Mouse (Mus musculus): ENCODE measurements at regions not wholly inside any gene's neighbourhood (a gene's known extent, or its start where the extent isn't known, plus 50 kb on each side); places are given as distances from the start of the nearest gene placed in this dataset.

GRCm38 (mm10) chr15:11774717-11775116 lies 132.4 kb downstream of the Npr3 start:
- no peak overlapping the region for H3K9ac ChIP-seq (ENCODE audit: low read depth, low read length)
- no peak for ATAC-seq
- H3K4me3 ChIP-seq (ENCODE audit: low read depth, low read length), result no peak overlapping the region
- H3K27me3 ChIP-seq (replicated peaks; ENCODE audit: control insufficient read depth, insufficient read depth, low read length), result no peaks in the 10 kb centered on the region
- TF ChIP-seq CTCF (IDR thresholded peaks at IDR 0.05; ENCODE audit: low read depth), result no peak
- H3K4me1 ChIP-seq (replicated peaks; ENCODE audit: control insufficient read depth, insufficient read depth, low read length), result no peaks in the 10 kb centered on the region
- 81% methylated on average over 5 of the region's 5 CpGs for WGBS
- no peaks in the 10 kb centered on the region for H3K36me3 ChIP-seq (ENCODE audit: control insufficient read depth, insufficient read depth)
- H3K27ac ChIP-seq (ENCODE audit: low read depth, low read length), result no peak overlapping the region
- no peaks in the 10 kb centered on the region for H3K9me3 ChIP-seq (ENCODE audit: control insufficient read depth)
- no peak overlapping the region for H3K4me2 ChIP-seq (replicated peaks; ENCODE audit: low read depth)

GRCm38 (mm10) chr15:11770596-11770995 lies 136.5 kb downstream of the Npr3 start:
- no peak for TF ChIP-seq CTCF (IDR thresholded peaks at IDR 0.05; ENCODE audit: low read depth)
- H3K4me3 ChIP-seq (ENCODE audit: low read depth, low read length), result no peak overlapping the region
- no peaks in the 10 kb centered on the region for H3K36me3 ChIP-seq (ENCODE audit: control insufficient read depth, insufficient read depth)
- no peaks in the 10 kb centered on the region for H3K9me3 ChIP-seq (ENCODE audit: control insufficient read depth)
- H3K9ac ChIP-seq (ENCODE audit: low read depth, low read length), result no peak overlapping the region
- WGBS, result 58% methylated on average over 1 of the region's 1 CpGs
- ATAC-seq, result no peak
- no peak overlapping the region for H3K4me2 ChIP-seq (replicated peaks; ENCODE audit: low read depth)
- H3K27ac ChIP-seq (ENCODE audit: low read depth, low read length), result no peak overlapping the region
- H3K4me1 ChIP-seq (replicated peaks; ENCODE audit: control insufficient read depth, insufficient read depth, low read length), result no peaks in the 10 kb centered on the region
- H3K27me3 ChIP-seq (replicated peaks; ENCODE audit: control insufficient read depth, insufficient read depth, low read length), result no peaks in the 10 kb centered on the region

GRCm38 (mm10) chr15:11757963-11758362 lies 149.1 kb downstream of the Npr3 start:
- no peak for TF ChIP-seq CTCF (IDR thresholded peaks at IDR 0.05; ENCODE audit: low read depth)
- H3K27me3 ChIP-seq (replicated peaks; ENCODE audit: control insufficient read depth, insufficient read depth, low read length), result no peaks in the 10 kb centered on the region
- H3K9me3 ChIP-seq (ENCODE audit: control insufficient read depth), result no peaks in the 10 kb centered on the region
- ATAC-seq, result peak; percentile 93
- WGBS, result 62% methylated on average over 1 of the region's 1 CpGs
- H3K4me1 ChIP-seq (replicated peaks; ENCODE audit: control insufficient read depth, insufficient read depth, low read length), result no peaks in the 10 kb centered on the region
- H3K4me2 ChIP-seq (replicated peaks; ENCODE audit: low read depth), result no peak overlapping the region
- H3K27ac ChIP-seq (ENCODE audit: low read depth, low read length), result no peak overlapping the region
- H3K4me3 ChIP-seq (ENCODE audit: low read depth, low read length), result no peak overlapping the region
- no peak overlapping the region for H3K9ac ChIP-seq (ENCODE audit: low read depth, low read length)
- H3K36me3 ChIP-seq (ENCODE audit: control insufficient read depth, insufficient read depth), result no peaks in the 10 kb centered on the region

GRCm38 (mm10) chr15:11756786-11757185 lies 150.3 kb downstream of the Npr3 start:
- 78% methylated on average over 7 of the region's 7 CpGs for WGBS
- no peak for TF ChIP-seq CTCF (IDR thresholded peaks at IDR 0.05; ENCODE audit: low read depth)
- ATAC-seq, result no peak

GRCm38 (mm10) chr15:11753216-11753615 lies 153.9 kb downstream of the Npr3 start:
- no peaks in the 10 kb centered on the region for H3K27me3 ChIP-seq (replicated peaks; ENCODE audit: control insufficient read depth, insufficient read depth, low read length)
- no peak overlapping the region for H3K4me2 ChIP-seq (replicated peaks; ENCODE audit: low read depth)
- no peak for ATAC-seq
- 20% methylated on average over 3 of the region's 3 CpGs for WGBS
- H3K27ac ChIP-seq (ENCODE audit: low read depth, low read length), result no peak overlapping the region
- no peaks in the 10 kb centered on the region for H3K4me1 ChIP-seq (replicated peaks; ENCODE audit: control insufficient read depth, insufficient read depth, low read length)
- H3K9me3 ChIP-seq (ENCODE audit: control insufficient read depth), result no peaks in the 10 kb centered on the region
- H3K36me3 ChIP-seq (ENCODE audit: control insufficient read depth, insufficient read depth), result no peaks in the 10 kb centered on the region
- H3K4me3 ChIP-seq (ENCODE audit: low read depth, low read length), result no peak overlapping the region
- peak; percentile 99 for TF ChIP-seq CTCF (IDR thresholded peaks at IDR 0.05; ENCODE audit: low read depth)
- H3K9ac ChIP-seq (ENCODE audit: low read depth, low read length), result no peak overlapping the region

More at GRCm38 (mm10) chr15:11756786-11757185, 150.3 kb downstream of the Npr3 start:
- no peaks in the 10 kb centered on the region for H3K27me3 ChIP-seq (replicated peaks; ENCODE audit: control insufficient read depth, insufficient read depth, low read length)
- H3K27ac ChIP-seq (ENCODE audit: low read depth, low read length), result no peak overlapping the region
- no peaks in the 10 kb centered on the region for H3K36me3 ChIP-seq (ENCODE audit: control insufficient read depth, insufficient read depth)
- H3K4me2 ChIP-seq (replicated peaks; ENCODE audit: low read depth), result no peak overlapping the region
- no peaks in the 10 kb centered on the region for H3K4me1 ChIP-seq (replicated peaks; ENCODE audit: control insufficient read depth, insufficient read depth, low read length)
- no peaks in the 10 kb centered on the region for H3K9me3 ChIP-seq (ENCODE audit: control insufficient read depth)
- H3K9ac ChIP-seq (ENCODE audit: low read depth, low read length), result no peak overlapping the region
- no peak overlapping the region for H3K4me3 ChIP-seq (ENCODE audit: low read depth, low read length)

- WGBS, result 49% methylated on average over 5 of the region's 5 CpGs
- TF ChIP-seq CTCF (IDR thresholded peaks at IDR 0.05; ENCODE audit: low read depth), result no peak
Measured at GRCm38 (mm10) chr15:11750893-11751292, 156.2 kb downstream of the Npr3 start.

GRCm38 (mm10) chr15:11749509-11749908 lies 157.6 kb downstream of the Npr3 start:
- Histone ChIP-seq H3K4me2 (replicated peaks; ENCODE audit: low read depth) (no peak overlapping the region), H3K9ac (ENCODE audit: low read depth, low read length) (no peak overlapping the region), H3K27me3 (replicated peaks; ENCODE audit: control insufficient read depth, insufficient read depth, low read length) (no peaks in the 10 kb centered on the region), H3K36me3 (ENCODE audit: control insufficient read depth, insufficient read depth) (no peaks in the 10 kb centered on the region), H3K27ac (ENCODE audit: low read depth, low read length) (no peak overlapping the region), H3K9me3 (ENCODE audit: control insufficient read depth) (no peaks in the 10 kb centered on the region), H3K4me3 (ENCODE audit: low read depth, low read length) (no peak overlapping the region), H3K4me1 (replicated peaks; ENCODE audit: control insufficient read depth, insufficient read depth, low read length) (no peaks in the 10 kb centered on the region)
- WGBS, result 91% methylated on average over 4 of the region's 4 CpGs
- TF ChIP-seq CTCF (IDR thresholded peaks at IDR 0.05; ENCODE audit: low read depth), result no peak
- ATAC-seq, result no peak

More at GRCm38 (mm10) chr15:11750893-11751292, 156.2 kb downstream of the Npr3 start:
- no peaks in the 10 kb centered on the region for H3K36me3 ChIP-seq (ENCODE audit: control insufficient read depth, insufficient read depth)
- no peaks in the 10 kb centered on the region for H3K27me3 ChIP-seq (replicated peaks; ENCODE audit: control insufficient read depth, insufficient read depth, low read length)
- no peak overlapping the region for H3K4me2 ChIP-seq (replicated peaks; ENCODE audit: low read depth)
- H3K4me1 ChIP-seq (replicated peaks; ENCODE audit: control insufficient read depth, insufficient read depth, low read length), result no peaks in the 10 kb centered on the region
- ATAC-seq, result no peak
- no peaks in the 10 kb centered on the region for H3K9me3 ChIP-seq (ENCODE audit: control insufficient read depth)
- H3K9ac ChIP-seq (ENCODE audit: low read depth, low read length), result no peak overlapping the region
- no peak overlapping the region for H3K27ac ChIP-seq (ENCODE audit: low read depth, low read length)
- H3K4me3 ChIP-seq (ENCODE audit: low read depth, low read length), result no peak overlapping the region
